Mouse (Mus musculus) spleen, adult 2 months (tissue): ENCODE data around the gene Esm1. TPM values are rescaled to one million over a fixed set of nuclear protein-coding genes. Genes with fewer than 3 reads are reported as not detected.
"Not testable (repeated sequence)": the region's sequence is repeated elsewhere in the genome, so short reads cannot be mapped to it uniquely, and the experiment has no call there.

ENCODE experiments used
- DNase-seq, 2 experiments: peaks; one replicate each; pipeline versions ENCODE4 v3.0.0 to v3.0.0-alpha.2; 2012 to 2021; ENCODE audit warnings: low spot score in 2 of 2, low read depth in 1 of 2
- H3K27ac ChIP-seq: fragments of 200-500 bp; 2 replicates; pipeline ENCODE4 v1.5.1; 2012; ENCODE audit warnings: low read length, inconsistent platforms; ENCODE audit not compliant: insufficient read depth
- H3K27me3 ChIP-seq: fragments of 200-500 bp; 2 replicates; pipeline ENCODE4 v1.6.1; 2012; ENCODE audit warnings: mild to moderate bottlenecking, moderate library complexity, low read length, inconsistent platforms; ENCODE audit not compliant: control insufficient read depth, insufficient read depth
- H3K36me3 ChIP-seq: fragments of 200-500 bp; 2 replicates; pipeline ENCODE4 v1.6.1; 2012; ENCODE audit warnings: mild to moderate bottlenecking, low read length, inconsistent platforms; ENCODE audit not compliant: control insufficient read depth, insufficient read depth
- H3K4me1 ChIP-seq: fragments of 200-500 bp; 2 replicates; pipeline ENCODE4 v1.6.1; 2011; ENCODE audit warnings: inconsistent platforms; ENCODE audit not compliant: control insufficient read depth, insufficient read depth, insufficient read length
- H3K4me3 ChIP-seq: fragments of 200-500 bp; 2 replicates; pipeline ENCODE4 v1.5.1; 2011; ENCODE audit warnings: mild to moderate bottlenecking, inconsistent platforms; ENCODE audit not compliant: insufficient read depth, insufficient read length; ENCODE audit errors: extremely low read depth
- CTCF ChIP-seq: fragments of 200-500 bp; IDR thresholded peaks from 2 replicates; pipeline ENCODE4 v1.5.1; 2011; ENCODE audit warnings: mild to moderate bottlenecking, inconsistent platforms; ENCODE audit not compliant: insufficient read depth, insufficient read length, insufficient replicate concordance; ENCODE audit errors: extremely low read depth
- POLR2A ChIP-seq: fragments of 200-500 bp; IDR thresholded peaks from 2 replicates; pipeline ENCODE4 v1.6.1; 2011; ENCODE audit warnings: low read depth, low read length, inconsistent platforms
- WGBS: fragments of 180-500 bp; shearing (Covaris S2); methylation state at CpG from one replicate; pipeline ENCODE4 v1.1.7; 2018; 5-methylcytosine and 5-hydroxymethylcytosine counted together
- polyA plus RNA-seq: library from polyadenylated mRNA; depleted of rRNA; stranded (reverse); fragments of >200 nt; gene quantifications from 2 replicates; pipeline ENCODE4 v1.2.3, GENCODE M21; 2012

Gene Esm1
- polyA plus RNA-seq, 1 experiment = 4.0 TPM

GRCm38 (mm10) chr13:113225811-113226210 is 16.4 kb downstream of the Esm1 start, which contains the start of gene Gzmk:
TSS of gene Gzmk (minus strand) at chr13:113225908.
- no peaks in the 10 kb centered on the region for H3K36me3 ChIP-seq
- TF ChIP-seq POLR2A = no peak
- no peak for TF ChIP-seq CTCF
- H3K4me3 ChIP-seq = no peak within 1 kb of the TSS
- no peak within 1 kb of the TSS for H3K27ac ChIP-seq
- 77% methylated on average over 7 of the region's 7 CpGs for WGBS
- no peaks in the 10 kb centered on the region for H3K27me3 ChIP-seq
- DNase-seq = no peak
- no peaks in the 10 kb centered on the region for H3K4me1 ChIP-seq

DNA sequence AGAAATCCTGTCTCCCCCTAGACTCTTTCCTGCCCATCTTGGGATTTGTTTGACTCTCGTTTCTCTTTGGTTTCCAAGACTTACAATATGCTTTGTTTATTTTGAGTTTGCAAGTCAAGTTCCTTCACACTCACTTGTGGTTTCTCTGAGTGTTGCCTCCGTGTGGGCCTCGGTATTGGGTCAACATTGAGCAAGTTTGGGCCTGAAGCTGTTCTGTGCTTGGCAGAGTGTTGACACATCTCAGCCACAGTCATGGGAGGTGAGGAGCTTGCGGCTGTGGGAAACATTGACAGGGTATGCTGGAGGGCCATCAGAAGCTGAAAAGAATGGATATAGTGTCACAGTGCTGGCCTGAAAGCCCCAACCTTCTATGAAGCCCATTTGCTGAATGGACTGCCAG is 17.6 kb downstream of the Esm1 start:
- no peaks in the 10 kb centered on the region for H3K27me3 ChIP-seq
- no peak for DNase-seq
- TF ChIP-seq POLR2A = no peak
- TF ChIP-seq CTCF = no peak

GRCm38 (mm10) chr13:113227666-113228463 is 18.4 kb downstream of the Esm1 start:
- no peak overlapping the region for H3K27ac ChIP-seq
- H3K27me3 ChIP-seq = no peaks in the 10 kb centered on the region
- no peak for TF ChIP-seq POLR2A
- no peak for TF ChIP-seq CTCF
- H3K4me1 ChIP-seq = no peaks in the 10 kb centered on the region
- H3K36me3 ChIP-seq = no peaks in the 10 kb centered on the region
- 83% methylated on average over 17 of the region's 17 CpGs for WGBS
- H3K4me3 ChIP-seq = no peak overlapping the region
- DNase-seq = no peak

More for the DNA sequence above, 17.6 kb downstream of the Esm1 start:
- H3K4me3 ChIP-seq = no peak overlapping the region
- no peaks in the 10 kb centered on the region for H3K36me3 ChIP-seq
- no peaks in the 10 kb centered on the region for H3K4me1 ChIP-seq
- no peak overlapping the region for H3K27ac ChIP-seq
- 56% methylated on average over 4 of the region's 4 CpGs for WGBS

DNA sequence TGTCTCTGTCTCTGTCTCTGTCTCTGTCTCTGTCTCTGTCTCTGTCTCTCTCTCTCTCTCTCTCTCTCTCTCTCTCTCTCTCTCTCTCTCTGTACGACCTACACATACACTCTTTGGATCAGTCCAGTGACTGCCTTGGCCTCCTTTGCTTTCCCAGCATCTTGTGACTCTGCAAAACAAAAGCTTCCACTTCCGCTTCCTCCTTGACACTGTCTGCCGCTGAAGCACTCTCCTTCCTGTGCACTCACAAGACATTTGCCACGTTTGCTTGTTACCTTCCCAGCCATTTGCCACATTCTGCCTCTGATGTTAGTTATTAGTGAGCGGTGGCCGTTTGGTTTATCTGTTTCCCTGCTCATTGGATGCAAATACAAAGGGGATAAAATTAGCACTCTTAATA is 32.7 kb downstream of the Esm1 start:
- Histone ChIP-seq H3K4me3 (no peak overlapping the region), H3K27ac (no peak overlapping the region), H3K36me3 (no peaks in the 10 kb centered on the region), H3K27me3 (no peaks in the 10 kb centered on the region), H3K4me1 (no peaks in the 10 kb centered on the region; the same call in 1 of the 2 replicates)
- WGBS = 41% methylated on average over 6 of the region's 6 CpGs
- no peak for DNase-seq
- TF ChIP-seq POLR2A (no peak), CTCF (no peak)

- H3K36me3 ChIP-seq = no peaks in the 10 kb centered on the region
- DNase-seq = no peak
- 77% methylated on average over 8 of the region's 8 CpGs for WGBS
- no peak overlapping the region for H3K27ac ChIP-seq
- no peak for TF ChIP-seq POLR2A
- no peak for TF ChIP-seq CTCF
- no peaks in the 10 kb centered on the region for H3K27me3 ChIP-seq
- H3K4me1 ChIP-seq = no peaks in the 10 kb centered on the region; the same call in 1 of the 2 replicates
- H3K4me3 ChIP-seq = no peak overlapping the region
Observed at GRCm38 (mm10) chr13:113245025-113245424, 35.6 kb downstream of the Esm1 start.

DNA sequence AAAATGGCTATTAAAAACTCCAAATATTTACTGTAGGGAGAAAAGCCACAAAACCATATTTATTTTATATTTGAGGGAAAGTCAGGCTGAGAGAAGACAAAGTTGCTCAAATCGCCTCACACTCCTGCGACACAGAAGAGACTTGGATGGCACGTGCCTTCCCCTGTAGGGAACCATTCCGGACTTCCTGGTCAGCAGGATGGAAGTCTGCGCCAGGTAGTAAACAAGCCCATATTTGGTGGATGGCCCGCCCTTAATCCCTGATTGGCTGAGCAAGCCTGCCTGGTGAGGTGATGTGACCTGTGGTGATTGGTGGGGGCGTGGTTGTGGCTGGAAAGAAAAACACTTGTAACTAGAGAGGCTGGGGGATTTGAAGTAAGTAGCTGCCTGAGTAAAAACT is 43.1 kb downstream of the Esm1 start:
- not testable (repeated sequence) for DNase-seq, H3K4me3 ChIP-seq, H3K27me3 ChIP-seq, H3K27ac ChIP-seq, H3K36me3 ChIP-seq, H3K4me1 ChIP-seq
- WGBS = 91% methylated on average over 7 of the region's 7 CpGs

DNA sequence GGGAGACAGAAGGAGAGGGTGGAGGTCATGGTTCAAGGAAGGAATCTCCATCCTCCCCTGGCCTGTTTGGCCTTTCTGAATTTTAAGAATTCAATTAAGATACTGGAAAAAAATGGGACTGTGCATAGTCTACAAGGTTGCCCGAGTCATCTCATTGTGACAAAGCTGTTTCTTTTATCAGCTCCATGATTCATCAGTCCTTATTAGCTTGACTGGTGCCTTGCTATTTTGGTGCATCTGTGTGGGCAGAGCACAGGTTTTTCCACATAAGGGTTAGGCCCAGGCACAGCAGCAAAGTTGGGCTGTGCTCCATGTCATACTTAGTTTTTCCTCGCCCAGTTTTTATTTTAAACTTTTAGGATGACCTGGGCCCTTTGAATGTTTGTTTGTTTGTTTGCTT is 47.3 kb downstream of the Esm1 start:
- no peak overlapping the region for H3K27ac ChIP-seq
- no peak for DNase-seq
- WGBS = 76% methylated on average over 2 of the region's 2 CpGs
- H3K4me1 ChIP-seq = no peaks in the 10 kb centered on the region
- no peaks in the 10 kb centered on the region for H3K27me3 ChIP-seq
- TF ChIP-seq POLR2A = no peak
- TF ChIP-seq CTCF = no peak
- no peak overlapping the region for H3K4me3 ChIP-seq
- H3K36me3 ChIP-seq = no peaks in the 10 kb centered on the region
